Mouse (Mus musculus) stomach, postnatal 0 days (tissue): ENCODE measurements around the gene Otoa. TPM values are rescaled to one million over a fixed set of nuclear protein-coding genes. Genes with fewer than 3 reads are reported as not detected.

Experiments
- ATAC-seq: fragments of 200-750 bp; cut with Nextera tagmentation; 2 replicates; pipeline ENCODE4 v1.8.0; 2017; ENCODE audit not compliant: low FRiP score, low TSS enrichment
- DNase-seq: peaks from one replicate; pipeline ENCODE4 v3.0.0-alpha.2; 2016; ENCODE audit warnings: low spot score
- H3K27ac ChIP-seq: fragments of 300-500 bp; sonication (generic); replicated peaks from 2 replicates; pipeline ENCODE4 v1.5.1; 2014; ENCODE audit warnings: mild to moderate bottlenecking, control low read depth
- H3K27me3 ChIP-seq: fragments of 300-500 bp; sonication (generic); 2 replicates; pipeline ENCODE4 v1.6.1; 2014; ENCODE audit warnings: low read length; ENCODE audit not compliant: control insufficient read depth, insufficient read depth
- H3K36me3 ChIP-seq: fragments of 300-500 bp; sonication (generic); 2 replicates; pipeline ENCODE4 v1.6.1; 2014; ENCODE audit warnings: low read length, mixed read lengths; ENCODE audit not compliant: control insufficient read depth, insufficient read depth
- H3K4me1 ChIP-seq: fragments of 300-500 bp; sonication (generic); replicated peaks from 2 replicates; pipeline ENCODE4 v1.6.1; 2014; ENCODE audit warnings: antibody characterized with exemption; ENCODE audit not compliant: control insufficient read depth, insufficient read depth
- H3K4me2 ChIP-seq: fragments of 300-500 bp; sonication (generic); replicated peaks from 2 replicates; pipeline ENCODE4 v1.6.1; 2014; ENCODE audit warnings: low read depth, mild to moderate bottlenecking, control low read depth, moderate library complexity
- H3K4me3 ChIP-seq: fragments of 300-500 bp; sonication (generic); 2 replicates; pipeline ENCODE4 v1.5.1; 2014; ENCODE audit warnings: low read depth, low read length, control low read depth
- H3K9ac ChIP-seq: fragments of 300-500 bp; sonication (generic); 2 replicates; pipeline ENCODE4 v1.6.1; 2014; ENCODE audit warnings: mild to moderate bottlenecking, low read length, control low read depth, mixed read lengths
- H3K9me3 ChIP-seq: fragments of 300-500 bp; sonication (generic); 2 replicates; pipeline ENCODE4 v1.6.1; 2016; ENCODE audit warnings: low read length; ENCODE audit not compliant: control insufficient read depth
- CTCF ChIP-seq: IDR thresholded peaks from 2 replicates; pipeline ENCODE4 v1.5.1; 2016; ENCODE audit warnings: antibody characterized with exemption, low read depth, mild to moderate bottlenecking, moderate library complexity
- EP300 ChIP-seq: optimal IDR thresholded peaks from 2 replicates; pipeline ENCODE3; 2016; ENCODE audit warnings: antibody characterized with exemption
- WGBS: fragments of 180-500 bp; shearing (Covaris S2); extraction: QIAGEN DNeasy Blood & Tissue Kit; methylation state at CpG from one replicate; pipeline ENCODE4 v1.1.7; 2014; 5-methylcytosine and 5-hydroxymethylcytosine counted together
- polyA plus RNA-seq: library from polyadenylated mRNA; unstranded; fragments of >200 nt; fragmentation: Nextera tagmentation; extraction: Ambion mirVana; gene quantifications from 2 replicates; pipeline ENCODE4 v1.2.1, GENCODE M21; 2015

Otoa gene
- 0.05 and 0.11 TPM in 2 replicates for polyA plus RNA-seq

GRCm38 (mm10) chr7:121081350-121081749 is at the start of gene Otoa:
Otoa (plus strand) TSS chr7:121081650.
- TF ChIP-seq CTCF, result no peak
- no peak for TF ChIP-seq EP300
- H3K27me3 ChIP-seq, result no peaks in the 10 kb centered on the region
- H3K9me3 ChIP-seq, result no peaks in the 10 kb centered on the region
- WGBS, result 75% methylated on average over 4 of the region's 4 CpGs
- H3K9ac ChIP-seq, result no peak within 1 kb of the TSS
- H3K27ac ChIP-seq, result no peak within 1 kb of the TSS
- ATAC-seq (no peak), DNase-seq (no peak)
- no peaks in the 10 kb centered on the region for H3K4me1 ChIP-seq
- H3K36me3 ChIP-seq, result peaks cover 4% of the 10 kb centered on the region; the same call in 1 of the 2 replicates
- no peak within 1 kb of the TSS for H3K4me3 ChIP-seq
- no peak within 1 kb of the TSS for H3K4me2 ChIP-seq

GRCm38 (mm10) chr7:121033856-121034652 is 47.4 kb upstream of the Otoa start, which contains the start of gene Mettl9:
Mettl9 (plus strand) TSS chr7:121034445.
- peak within 1 kb of the TSS; percentile 99 for H3K9ac ChIP-seq
- H3K4me2 ChIP-seq, result peak within 1 kb of the TSS; percentile 93
- H3K36me3 ChIP-seq, result no peaks in the 10 kb centered on the region
- peak; percentile 96 for DNase-seq
- peak within 1 kb of the TSS; percentile 97 for H3K27ac ChIP-seq
- TF ChIP-seq EP300 (no peak), CTCF (peak; percentile 46)
- 4% methylated on average over 38 of the region's 43 CpGs for WGBS
- peak; percentile 99 for ATAC-seq
- peaks cover 6% of the 10 kb centered on the region for H3K4me1 ChIP-seq
- H3K27me3 ChIP-seq, result no peaks in the 10 kb centered on the region
- peak within 1 kb of the TSS; percentile 100 for H3K4me3 ChIP-seq
- no peaks in the 10 kb centered on the region for H3K9me3 ChIP-seq

DNA sequence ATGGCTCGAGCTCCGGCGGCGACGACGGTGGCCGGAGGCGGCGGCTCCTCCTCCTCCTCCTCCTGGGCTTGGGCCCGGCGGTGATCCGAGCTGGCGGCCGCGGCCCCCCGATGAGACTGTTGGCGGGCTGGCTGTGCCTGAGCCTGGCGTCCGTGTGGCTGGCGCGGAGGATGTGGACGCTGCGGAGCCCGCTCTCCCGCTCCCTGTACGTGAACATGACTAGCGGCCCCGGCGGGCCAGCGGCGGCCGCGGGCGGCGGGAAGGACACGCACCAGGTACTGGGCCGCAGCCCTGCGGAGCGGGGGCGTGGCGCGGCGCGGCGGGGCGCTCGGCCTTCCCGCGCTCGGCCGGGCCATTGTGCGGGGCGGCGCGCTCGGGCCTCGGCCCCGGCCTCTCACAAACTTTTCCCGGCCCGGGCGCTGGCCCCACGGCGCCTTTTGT is 46.7 kb upstream of the Otoa start:
- no peaks in the 10 kb centered on the region for H3K27me3 ChIP-seq
- H3K4me3 ChIP-seq, result peak overlapping the region; percentile 100
- peaks cover 6% of the 10 kb centered on the region for H3K4me1 ChIP-seq
- peak overlapping the region; percentile 99 for H3K9ac ChIP-seq
- H3K27ac ChIP-seq, result peak overlapping the region; percentile 97
- DNase-seq (no peak), ATAC-seq (peak; percentile 81)
- no peaks in the 10 kb centered on the region for H3K9me3 ChIP-seq
- under 1% methylated on average over 29 of the region's 63 CpGs for WGBS
- no peaks in the 10 kb centered on the region for H3K36me3 ChIP-seq
- no peak for TF ChIP-seq EP300
- peak overlapping the region; percentile 77 for H3K4me2 ChIP-seq

DNA sequence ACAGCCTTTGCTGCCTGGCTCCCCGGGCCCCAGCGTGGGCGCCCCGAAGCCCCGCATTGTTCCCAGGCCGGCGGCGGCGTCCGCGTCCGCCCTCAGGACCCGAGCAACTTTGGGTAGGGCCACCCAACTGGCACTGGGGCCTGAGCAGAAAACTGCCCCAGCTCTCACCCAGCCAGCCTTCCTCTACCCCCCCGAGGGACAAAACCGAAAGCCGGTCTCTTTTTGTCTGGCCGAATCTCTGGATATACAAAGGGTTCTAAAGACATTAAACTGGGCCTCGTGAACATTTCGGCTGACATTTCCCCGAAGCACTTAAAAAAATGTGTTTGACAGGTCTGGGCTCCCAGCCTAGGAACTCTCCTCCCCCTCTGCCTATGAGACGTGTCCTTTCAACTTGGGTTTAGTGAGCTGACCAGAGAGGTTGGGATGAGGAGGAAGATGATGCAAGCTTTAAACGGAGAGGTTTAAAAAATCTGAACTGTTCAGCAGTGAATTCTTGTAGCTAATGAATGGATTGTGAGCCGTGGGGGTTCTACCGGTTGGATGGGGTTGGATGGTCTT is 46.2 kb upstream of the Otoa start:
- Histone ChIP-seq H3K27ac (peak overlapping the region; percentile 97), H3K4me3 (peak overlapping the region; percentile 100), H3K9me3 (no peaks in the 10 kb centered on the region), H3K36me3 (no peaks in the 10 kb centered on the region), H3K4me2 (peak overlapping the region; percentile 77), H3K9ac (peak overlapping the region; percentile 99), H3K27me3 (no peaks in the 10 kb centered on the region), H3K4me1 (peaks cover 6% of the 10 kb centered on the region)
- no peak for TF ChIP-seq CTCF
- no peak for TF ChIP-seq EP300
- 0% methylated on average over 21 of the region's 24 CpGs for WGBS
- DNase-seq (peak; percentile 45), ATAC-seq (peak; percentile 39)

DNA sequence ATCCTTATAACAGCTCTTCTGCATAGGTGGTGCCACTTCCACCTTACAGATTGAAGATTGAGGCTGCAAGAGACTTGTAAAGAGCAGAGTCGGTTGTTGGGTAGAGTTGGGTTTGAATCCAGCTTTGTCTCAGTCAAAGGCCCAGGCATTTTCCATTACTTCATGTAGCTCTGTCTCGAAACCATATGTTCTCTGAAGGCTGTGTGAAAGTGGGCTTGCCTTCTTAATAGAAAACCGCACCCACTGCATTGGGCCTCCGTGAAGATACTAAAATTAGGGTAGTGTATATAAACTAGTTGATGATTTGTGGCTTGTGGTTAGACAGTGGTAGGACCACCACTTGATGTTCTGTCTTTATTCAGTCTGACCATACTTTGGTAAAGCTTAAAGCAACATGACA is 40.9 kb upstream of the Otoa start:
- Histone ChIP-seq H3K4me2 (no peak overlapping the region), H3K27me3 (no peaks in the 10 kb centered on the region), H3K4me3 (no peak overlapping the region), H3K9me3 (no peaks in the 10 kb centered on the region), H3K36me3 (no peaks in the 10 kb centered on the region), H3K27ac (no peak overlapping the region), H3K4me1 (peaks cover 6% of the 10 kb centered on the region), H3K9ac (no peak overlapping the region)
- TF ChIP-seq CTCF (no peak), EP300 (no peak)
- no peak for DNase-seq
- ATAC-seq, result no peak
- WGBS, result 68% methylated on average over 4 of the region's 4 CpGs

DNA sequence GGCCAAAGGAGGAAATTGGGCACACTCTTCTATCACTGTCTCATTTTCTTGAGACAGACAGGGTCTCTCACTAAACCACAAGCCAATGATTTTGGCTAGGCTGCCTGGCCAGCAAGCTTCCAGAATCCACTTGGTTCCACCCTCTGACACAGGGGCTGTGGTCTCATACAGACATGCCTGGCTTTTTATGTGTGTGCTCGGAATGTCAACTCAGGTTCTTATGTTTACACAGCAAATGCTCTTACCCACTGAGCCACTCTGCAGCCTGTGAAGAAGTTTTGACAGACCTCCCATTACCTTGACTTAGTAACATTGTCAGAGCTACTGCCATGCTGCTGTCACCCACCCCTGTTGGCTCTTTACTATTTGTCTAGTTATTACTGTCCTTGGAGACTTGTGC is 39.5 kb upstream of the Otoa start:
- 39% methylated on average over 1 of the region's 1 CpGs for WGBS
- TF ChIP-seq EP300 (no peak), CTCF (no peak)
- Histone ChIP-seq H3K9ac (no peak overlapping the region), H3K4me3 (no peak overlapping the region), H3K36me3 (no peaks in the 10 kb centered on the region), H3K27me3 (no peaks in the 10 kb centered on the region), H3K4me1 (peaks cover 2% of the 10 kb centered on the region; the same call in 1 of the 2 replicates), H3K27ac (0 out of 2 replicates have a peak overlapping the region, but pooled peaks have one; percentile 14), H3K9me3 (no peaks in the 10 kb centered on the region), H3K4me2 (no peak overlapping the region)
- ATAC-seq (no peak), DNase-seq (no peak)
